Mouse (Mus musculus) liver, postnatal 0 days (tissue): ENCODE data around the gene U2af2. TPM values are rescaled to one million over a fixed set of nuclear protein-coding genes. Genes with fewer than 3 reads are reported as not detected.
A peak's percentile ranks its signal among the peaks of the same experiment; 100 is the strongest.

Experiments used
- ATAC-seq: fragments of 200-750 bp; cut with Nextera tagmentation; 2 replicates; pipeline ENCODE4 v1.8.0; 2017; ENCODE audit warnings: mild to moderate bottlenecking, moderate library complexity
- DNase-seq: peaks from one replicate; pipeline ENCODE4 v3.0.0-alpha.2; 2016
- H3K27ac ChIP-seq: fragments of 300-500 bp; sonication (generic); 2 replicates; pipeline ENCODE4 v1.5.1; 2014; ENCODE audit warnings: antibody characterized with exemption, moderate library complexity, mild to moderate bottlenecking, low read depth
- H3K27me3 ChIP-seq: fragments of 300-500 bp; sonication (generic); 2 replicates; pipeline ENCODE4 v1.6.1; 2014; ENCODE audit warnings: low read length, control low read depth, mixed read lengths; ENCODE audit not compliant: insufficient read depth
- H3K36me3 ChIP-seq: fragments of 300-500 bp; sonication (generic); replicated peaks from 2 replicates; pipeline ENCODE4 v1.6.1; 2014; ENCODE audit warnings: mild to moderate bottlenecking, control low read depth, low read length, moderate library complexity, mixed read lengths; ENCODE audit not compliant: insufficient read depth
- H3K4me1 ChIP-seq: fragments of 300-500 bp; sonication (generic); 2 replicates; pipeline ENCODE4 v1.6.1; 2014; ENCODE audit warnings: antibody characterized with exemption, mild to moderate bottlenecking, control low read depth; ENCODE audit not compliant: insufficient read depth
- H3K4me2 ChIP-seq: fragments of 300-500 bp; sonication (generic); 2 replicates; pipeline ENCODE4 v1.6.1; 2014; ENCODE audit warnings: low read depth, mild to moderate bottlenecking, low read length, moderate library complexity, mixed read lengths
- H3K4me3 ChIP-seq: fragments of 300-500 bp; sonication (generic); 2 replicates; pipeline ENCODE4 v1.5.1; 2014; ENCODE audit warnings: low read depth, low read length
- H3K9ac ChIP-seq: fragments of 300-500 bp; sonication (generic); replicated peaks from 2 replicates; pipeline ENCODE4 v1.6.1; 2014; ENCODE audit warnings: mild to moderate bottlenecking, moderate library complexity
- H3K9me3 ChIP-seq: fragments of 300-500 bp; sonication (generic); 2 replicates; pipeline ENCODE4 v1.6.1; 2016; ENCODE audit warnings: mild to moderate bottlenecking, control low read depth, low read length, mixed read lengths
- CTCF ChIP-seq: sonication (generic); IDR thresholded peaks from 2 replicates; pipeline ENCODE4 v1.5.1; 2016; ENCODE audit warnings: antibody characterized with exemption, low read depth
- EP300 ChIP-seq: IDR thresholded peaks from 2 replicates; pipeline ENCODE4 v1.6.1; 2016; ENCODE audit warnings: antibody characterized with exemption, low read depth, mild to moderate bottlenecking
- WGBS: fragments of 180-500 bp; shearing (Covaris S2); extraction: QIAGEN DNeasy Blood & Tissue Kit; methylation state at CpG from one replicate; pipeline ENCODE4 v1.1.7; 2014; ENCODE audit not compliant: insufficient replicate concordance; 5-methylcytosine and 5-hydroxymethylcytosine counted together
- microRNA-seq: library from miRNA; unstranded; fragments of <30 nt; microRNA quantifications from one replicate; pipeline ENCODE4, GENCODE M21; 2016
- polyA plus RNA-seq: library from polyadenylated mRNA; unstranded; fragments of >200 nt; fragmentation: Nextera tagmentation; extraction: Ambion mirVana; gene quantifications from 2 replicates; pipeline ENCODE4 v1.2.1, GENCODE M21; 2015

Gene U2af2
- polyA plus RNA-seq, 1 experiment from 2014 or later: 36.8 TPM

- no peak for DNase-seq
- H3K4me2 ChIP-seq: no peak overlapping the region
- TF ChIP-seq CTCF: no peak
- no peak for TF ChIP-seq EP300
- ATAC-seq: no peak
- no peaks in the 10 kb centered on the region for H3K27me3 ChIP-seq
- H3K27ac ChIP-seq: no peak overlapping the region
- H3K9me3 ChIP-seq: no peaks in the 10 kb centered on the region
- no peaks in the 10 kb centered on the region for H3K4me1 ChIP-seq
- 60% methylated on average over 4 of the region's 4 CpGs for WGBS
- H3K4me3 ChIP-seq: no peak overlapping the region
- no peaks in the 10 kb centered on the region for H3K36me3 ChIP-seq
- H3K9ac ChIP-seq: no peak overlapping the region
Observed at GRCm38 (mm10) chr7:5108272-5108671, 46.3 kb downstream of the U2af2 start.

GRCm38 (mm10) chr7:5109301-5109700 lies 47.4 kb downstream of the U2af2 start:
- Histone ChIP-seq H3K4me1 (no peaks in the 10 kb centered on the region), H3K4me3 (no peak overlapping the region), H3K4me2 (no peak overlapping the region), H3K27ac (no peak overlapping the region), H3K9ac (no peak overlapping the region), H3K9me3 (no peaks in the 10 kb centered on the region), H3K27me3 (no peaks in the 10 kb centered on the region), H3K36me3 (no peaks in the 10 kb centered on the region)
- ATAC-seq (no peak), DNase-seq (no peak)
- WGBS: 74% methylated on average over 8 of the region's 8 CpGs
- TF ChIP-seq CTCF: no peak

- Histone ChIP-seq H3K9me3 (no peaks in the 10 kb centered on the region), H3K9ac (no peak overlapping the region), H3K27ac (no peak overlapping the region), H3K4me2 (no peak overlapping the region), H3K27me3 (no peaks in the 10 kb centered on the region), H3K4me3 (no peak overlapping the region), H3K36me3 (no peaks in the 10 kb centered on the region), H3K4me1 (no peaks in the 10 kb centered on the region)
- ATAC-seq (no peak), DNase-seq (no peak)
- WGBS: 38% methylated on average over 3 of the region's 3 CpGs
- TF ChIP-seq EP300: no peak
- no peak for TF ChIP-seq CTCF
Observed at GRCm38 (mm10) chr7:5112701-5113100, 50.8 kb downstream of the U2af2 start.

GRCm38 (mm10) chr7:5116850-5117249 lies 54.9 kb downstream of the U2af2 start, which contains the start of gene Rfpl4:
TSS of gene Rfpl4 (minus strand) at chr7:5116950.
- Histone ChIP-seq H3K9ac (no peak within 1 kb of the TSS), H3K36me3 (no peaks in the 10 kb centered on the region), H3K4me3 (no peak within 1 kb of the TSS), H3K4me1 (no peaks in the 10 kb centered on the region), H3K9me3 (no peaks in the 10 kb centered on the region), H3K27me3 (no peaks in the 10 kb centered on the region), H3K27ac (no peak within 1 kb of the TSS), H3K4me2 (no peak within 1 kb of the TSS)
- TF ChIP-seq CTCF (no peak), EP300 (no peak)
- ATAC-seq (no peak), DNase-seq (no peak)
- WGBS: 75% methylated on average over 3 of the region's 3 CpGs

GRCm38 (mm10) chr7:5125078-5125477 lies 63.1 kb downstream of the U2af2 start:
- Histone ChIP-seq H3K4me1 (peaks cover 6% of the 10 kb centered on the region; the same call in 1 of the 2 replicates), H3K36me3 (no peaks in the 10 kb centered on the region), H3K27ac (no peak overlapping the region), H3K9me3 (no peaks in the 10 kb centered on the region), H3K4me3 (no peak overlapping the region), H3K9ac (no peak overlapping the region), H3K27me3 (no peaks in the 10 kb centered on the region), H3K4me2 (peak overlapping the region; percentile 77; the same call in 1 of the 2 replicates)
- WGBS: 76% methylated on average over 8 of the region's 8 CpGs
- DNase-seq (no peak), ATAC-seq (no peak)
- TF ChIP-seq EP300 (no peak), CTCF (no peak)

GRCm38 (mm10) chr7:5125549-5126406 lies 63.8 kb downstream of the U2af2 start, which contains the start of gene Rasl2-9:
TSS of gene Rasl2-9 (minus strand) at chr7:5125950.
- Histone ChIP-seq H3K36me3 (no peaks in the 10 kb centered on the region), H3K9ac (peak within 1 kb of the TSS; percentile 22), H3K4me2 (peak within 1 kb of the TSS; percentile 77), H3K27ac (no peak within 1 kb of the TSS), H3K4me1 (peaks cover 6% of the 10 kb centered on the region; the same call in 1 of the 2 replicates), H3K27me3 (no peaks in the 10 kb centered on the region), H3K4me3 (peak within 1 kb of the TSS; percentile 41), H3K9me3 (no peaks in the 10 kb centered on the region)
- ATAC-seq (peak; percentile 94), DNase-seq (peak; percentile 84)
- TF ChIP-seq CTCF (peak; percentile 92), EP300 (no peak)
- WGBS: 14% methylated on average over 42 of the region's 42 CpGs

Small RNA genes within 50 kb of the gene (microRNA-seq; reads per million reads assigned to microRNA genes)
- gene Gm26217: not detected

Other genes starting within 250 kb of the U2af2 start
- 135 and 139 TPM in 2 replicates for gene Ube2s, start 249.6 kb upstream of the U2af2 start, polyA plus RNA-seq
- gene Shisa7, start 217.4 kb upstream of the U2af2 start, polyA plus RNA-seq: not detected in 2 replicates
- gene Isoc2b, start 191.9 kb upstream of the U2af2 start, polyA plus RNA-seq: 8.0 and 8.3 TPM in 2 replicates
- gene Isoc2a, start 185.0 kb upstream of the U2af2 start, polyA plus RNA-seq: 2.3 and 2.4 TPM in 2 replicates
- gene Gm36210, start 155.6 kb upstream of the U2af2 start, polyA plus RNA-seq: not detected in 2 replicates
- gene Zfp628, start 146.9 kb upstream of the U2af2 start, polyA plus RNA-seq: 0.90 and 1.0 TPM in 2 replicates
- 0.09 and 0.20 TPM in 2 replicates for gene Nat14, start 140.1 kb upstream of the U2af2 start, polyA plus RNA-seq
- gene Ssc5d, start 136.4 kb upstream of the U2af2 start, polyA plus RNA-seq: 0.06 TPM in 2 replicates
- gene Sbk2, start 97.7 kb upstream of the U2af2 start, polyA plus RNA-seq: 0.09 TPM in 1 of 2 replicates, not detected in the other
- gene Sbk3, start 91.0 kb upstream of the U2af2 start, polyA plus RNA-seq: not detected in 2 replicates
- 3.2 and 4.0 TPM in 2 replicates for gene Zfp579, start 66.0 kb upstream of the U2af2 start, polyA plus RNA-seq
- gene Zfp524, start 47.7 kb upstream of the U2af2 start, polyA plus RNA-seq: 9.1 and 10.4 TPM in 2 replicates
- 9.6 and 10.1 TPM in 2 replicates for gene Fiz1, start 47.4 kb upstream of the U2af2 start, polyA plus RNA-seq
- gene Gm44973, start 46.6 kb upstream of the U2af2 start, polyA plus RNA-seq: 1.8 and 2.1 TPM in 2 replicates
- gene Zfp865, start 41.8 kb upstream of the U2af2 start, polyA plus RNA-seq: 1.2 and 1.3 TPM in 2 replicates
- gene Ccdc106, start 41.6 kb upstream of the U2af2 start, polyA plus RNA-seq: 0.12 TPM in 1 of 2 replicates, not detected in the other
- not detected in 2 replicates for gene 4632433K11Rik, start 28.0 kb upstream of the U2af2 start, polyA plus RNA-seq
- 1.9 and 2.4 TPM in 2 replicates for gene Zfp784, start 23.7 kb upstream of the U2af2 start, polyA plus RNA-seq
- 3.2 and 4.4 TPM in 2 replicates for gene Zfp580, start 10.6 kb upstream of the U2af2 start, polyA plus RNA-seq
- gene Epn1, start 18.1 kb downstream of the U2af2 start, polyA plus RNA-seq: 34.7 and 38.0 TPM in 2 replicates
- gene Rfpl4, start 54.8 kb downstream of the U2af2 start, polyA plus RNA-seq: not detected in 2 replicates
- gene Rasl2-9, start 63.8 kb downstream of the U2af2 start, polyA plus RNA-seq: 0.42 and 0.78 TPM in 2 replicates
- gene Vmn1r55, start 87.5 kb downstream of the U2af2 start, polyA plus RNA-seq: not detected in 2 replicates
- not detected in 2 replicates for gene Vmn1r56, start 134.6 kb downstream of the U2af2 start, polyA plus RNA-seq
- not detected in 2 replicates for gene Vmn1r57, start 156.3 kb downstream of the U2af2 start, polyA plus RNA-seq